ENCODE assay signal across 12 mouse cellular contexts in genomic region chr16:65715631-65716030, GRCm38 (mm10).
DNase-seq lines count a peak whose midpoint lies in the region; ATAC-seq lines count a peak whose summit lies in the region.
"Had no signal": no experiment of that assay in that cellular context is flagged by ENCODE, and none has a peak within 500 bp of the region (broad histone marks: within the 10 kb centered on the region; RNA-seq: fewer than 3 reads in every experiment).

No protein-coding gene starts in this region.

- H3K27ac ChIP-seq in hindbrain, embryonic 11.5 days (ENCODE audit: low read depth, low read length): no peak overlapping the region
- H3K27ac ChIP-seq in hindbrain, embryonic 10.5 days: no peak overlapping the region
- H3K27ac ChIP-seq in midbrain, embryonic 11.5 days (ENCODE audit: low read depth, low read length): no peak overlapping the region
- no peak overlapping the region for H3K27ac ChIP-seq in midbrain, embryonic 10.5 days (replicated peaks)
- H3K27ac ChIP-seq in hindbrain, embryonic 16.5 days (ENCODE audit: low read depth, low read length): no peak overlapping the region

- H3K4me3 ChIP-seq in hindbrain, embryonic 11.5 days (ENCODE audit: low read depth, low read length): no peak overlapping the region
- H3K4me3 ChIP-seq in hindbrain, embryonic 10.5 days: no peak overlapping the region
- no peak overlapping the region for H3K4me3 ChIP-seq in midbrain, embryonic 11.5 days (ENCODE audit: low read depth, low read length)
- no peak overlapping the region for H3K4me3 ChIP-seq in midbrain, embryonic 10.5 days
- no peak overlapping the region for H3K4me3 ChIP-seq in hindbrain, embryonic 16.5 days (ENCODE audit: low read length)

- no peak for ATAC-seq in hindbrain, embryonic 11.5 days (ENCODE audit: low FRiP score)
- ATAC-seq in midbrain, embryonic 11.5 days (ENCODE audit: low FRiP score): peak; percentile 30; the same call in 1 of the 2 replicates
- 0 out of 2 replicates have a peak, but pooled peaks have one; percentile 24 for ATAC-seq in hindbrain, embryonic 16.5 days
- ATAC-seq in megakaryocyte progenitor cell, adult 5-6 weeks (replicated peaks; ENCODE audit: poor library complexity): no peak

- no peak overlapping the region for H3K9ac ChIP-seq in hindbrain, embryonic 11.5 days (ENCODE audit: low read depth, low read length)
- no peak overlapping the region for H3K9ac ChIP-seq in midbrain, embryonic 11.5 days (ENCODE audit: low read length)
- no peak overlapping the region for H3K9ac ChIP-seq in hindbrain, embryonic 16.5 days (ENCODE audit: low read depth, low read length)

- no peaks in the 10 kb centered on the region for H3K4me1 ChIP-seq in hindbrain, embryonic 11.5 days (replicated peaks; ENCODE audit: control insufficient read depth, insufficient read depth, low read length)
- no peaks in the 10 kb centered on the region for H3K4me1 ChIP-seq in hindbrain, embryonic 10.5 days (replicated peaks)
- no peaks in the 10 kb centered on the region for H3K4me1 ChIP-seq in midbrain, embryonic 11.5 days (ENCODE audit: control insufficient read depth, insufficient read depth, low read length)
- H3K4me1 ChIP-seq in midbrain, embryonic 10.5 days: no peaks in the 10 kb centered on the region
- no peaks in the 10 kb centered on the region for H3K4me1 ChIP-seq in hindbrain, embryonic 16.5 days (ENCODE audit: control insufficient read depth, insufficient read depth, low read depth, low read length)

- no peaks in the 10 kb centered on the region for H3K27me3 ChIP-seq in hindbrain, embryonic 11.5 days (ENCODE audit: control insufficient read depth, insufficient read depth, low read length)
- H3K27me3 ChIP-seq in hindbrain, embryonic 10.5 days (ENCODE audit: insufficient read depth, poor library complexity, severe bottlenecking): no peaks in the 10 kb centered on the region
- H3K27me3 ChIP-seq in midbrain, embryonic 11.5 days (ENCODE audit: control insufficient read depth, insufficient read depth, low read length): no peaks in the 10 kb centered on the region
- H3K27me3 ChIP-seq in midbrain, embryonic 10.5 days (ENCODE audit: low read depth, poor library complexity, severe bottlenecking): no peaks in the 10 kb centered on the region
- H3K27me3 ChIP-seq in hindbrain, embryonic 16.5 days (replicated peaks; ENCODE audit: control insufficient read depth, insufficient read depth, low read length): no peaks in the 10 kb centered on the region

- peak; percentile 3 for DNase-seq in hindbrain, embryonic 11.5 days (ENCODE audit: low spot score)
- no peak for DNase-seq in hindbrain, embryonic 10.5 days (ENCODE audit: low spot score)
- DNase-seq in midbrain, embryonic 11.5 days (ENCODE audit: low spot score, missing footprints): no peak
- DNase-seq in midbrain, embryonic 10.5 days (ENCODE audit: low spot score): no peak
- DNase-seq in NIH3T3 (ENCODE audit: low read depth): peak; percentile 30
- DNase-seq in thymus, postnatal 10 days (ENCODE audit: low spot score in 2 of 2): no peak
- DNase-seq: gastrocnemius, postnatal 36 days; heart, postnatal 14 days; kidney, adult 9 months; liver had no signal

- H3K36me3 ChIP-seq in hindbrain, embryonic 11.5 days (ENCODE audit: control insufficient read depth, insufficient read depth, low read length): no peaks in the 10 kb centered on the region
- no peaks in the 10 kb centered on the region for H3K36me3 ChIP-seq in hindbrain, embryonic 10.5 days
- H3K36me3 ChIP-seq in midbrain, embryonic 11.5 days (ENCODE audit: control insufficient read depth, insufficient read depth, low read length): no peaks in the 10 kb centered on the region
- no peaks in the 10 kb centered on the region for H3K36me3 ChIP-seq in midbrain, embryonic 10.5 days
- no peaks in the 10 kb centered on the region for H3K36me3 ChIP-seq in hindbrain, embryonic 16.5 days (ENCODE audit: control insufficient read depth, insufficient read depth, low read length)

- H3K9me3 ChIP-seq in hindbrain, embryonic 11.5 days (ENCODE audit: control insufficient read depth, low read length): no peaks in the 10 kb centered on the region
- no peaks in the 10 kb centered on the region for H3K9me3 ChIP-seq in hindbrain, embryonic 10.5 days
- no peaks in the 10 kb centered on the region for H3K9me3 ChIP-seq in midbrain, embryonic 11.5 days (ENCODE audit: control insufficient read depth, low read length)
- no peaks in the 10 kb centered on the region for H3K9me3 ChIP-seq in midbrain, embryonic 10.5 days (replicated peaks)
- H3K9me3 ChIP-seq in hindbrain, embryonic 16.5 days (ENCODE audit: control insufficient read depth, low read length): no peaks in the 10 kb centered on the region

- H3K4me2 ChIP-seq in hindbrain, embryonic 11.5 days (replicated peaks; ENCODE audit: low read depth, low read length): no peak overlapping the region
- no peak overlapping the region for H3K4me2 ChIP-seq in midbrain, embryonic 11.5 days
- no peak overlapping the region for H3K4me2 ChIP-seq in hindbrain, embryonic 16.5 days (ENCODE audit: low read length)

Comparison
In these comparisons a context has a peak if more than half of its experiments do, and no peak if none do; other contexts are left out.
1. ATAC-seq: peak in midbrain, embryonic 11.5 days (single experiment) and hindbrain, embryonic 16.5 days (single experiment); none in hindbrain, embryonic 11.5 days (single experiment) and megakaryocyte progenitor cell, adult 5-6 weeks (single experiment).
2. DNase-seq: peak in hindbrain, embryonic 11.5 days (single experiment) and NIH3T3 (single experiment); none in hindbrain, embryonic 10.5 days (single experiment), midbrain, embryonic 11.5 days (single experiment), midbrain, embryonic 10.5 days (single experiment) and thymus, postnatal 10 days (0 of 2).